Mouse (Mus musculus): ENCODE measurements at regions not wholly inside any gene's neighbourhood (a gene's known extent, or its start where the extent isn't known, plus 50 kb on each side); places are given as distances from the start of the nearest gene placed in this dataset.

DNA sequence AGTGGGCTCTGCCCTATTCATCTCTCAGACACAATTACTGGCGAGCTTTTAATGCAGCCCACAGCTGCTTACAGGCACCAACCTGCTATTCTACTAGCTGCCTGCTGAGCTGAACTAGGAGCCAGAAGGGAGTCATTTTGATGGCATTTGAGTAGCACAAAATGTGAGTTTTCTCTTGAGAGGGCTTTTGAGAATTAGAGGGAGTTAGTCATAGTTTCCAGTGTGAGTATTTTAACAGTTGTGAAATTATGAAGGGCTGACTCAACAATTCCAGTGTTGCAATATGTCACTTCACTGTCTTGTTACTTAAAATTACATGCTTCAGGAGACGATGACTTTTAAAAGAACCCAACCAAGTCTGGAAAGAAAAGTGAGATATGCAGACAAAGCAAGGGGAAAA lies 54.4 kb upstream of the Ly86 start:
- TF ChIP-seq CTCF (IDR thresholded peaks at IDR 0.05; ENCODE audit: borderline replicate concordance, control insufficient read depth, extremely low read depth, insufficient read depth, low read length, poor library complexity) (no peak), POLR2A (IDR thresholded peaks at IDR 0.05; ENCODE audit: control insufficient read depth, extremely low read depth, insufficient read depth, low read length, poor library complexity) (no peak)

Data from thymus, adult 2 months (tissue).